Mouse (Mus musculus) hindbrain, embryonic 15.5 days (tissue): ENCODE measurements around the gene Cecr2. TPM values are rescaled to one million over a fixed set of nuclear protein-coding genes. Genes with fewer than 3 reads are reported as not detected.

Source experiments
- ATAC-seq: fragments of 200-750 bp; cut with Nextera tagmentation; 2 replicates; pipeline ENCODE4 v1.8.0; 2017; ENCODE audit warnings: low read depth, moderate number of reproducible peaks, moderate TSS enrichment; ENCODE audit not compliant: low FRiP score
- H3K27ac ChIP-seq: fragments of 300-500 bp; sonication (generic); replicated peaks from 2 replicates; pipeline ENCODE4 v1.5.1; 2015; ENCODE audit warnings: mild to moderate bottlenecking, inconsistent platforms
- H3K27me3 ChIP-seq: fragments of 300-500 bp; sonication (generic); 2 replicates; pipeline ENCODE4 v1.6.1; 2015; ENCODE audit warnings: control low read depth, inconsistent platforms
- H3K36me3 ChIP-seq: fragments of 300-500 bp; sonication (generic); 2 replicates; pipeline ENCODE4 v1.6.1; 2015; ENCODE audit warnings: control low read depth, inconsistent platforms
- H3K4me1 ChIP-seq: fragments of 300-500 bp; sonication (generic); replicated peaks from 2 replicates; pipeline ENCODE4 v1.6.1; 2015; ENCODE audit warnings: control low read depth, inconsistent platforms
- H3K4me2 ChIP-seq: fragments of 300-500 bp; sonication (generic); 2 replicates; pipeline ENCODE4 v1.6.1; 2015; ENCODE audit warnings: moderate library complexity, mild to moderate bottlenecking, inconsistent platforms
- H3K4me3 ChIP-seq: fragments of 300-500 bp; sonication (generic); 2 replicates; pipeline ENCODE4 v1.5.1; 2015; ENCODE audit warnings: mild to moderate bottlenecking, inconsistent platforms
- H3K9ac ChIP-seq: fragments of 300-500 bp; sonication (generic); 2 replicates; pipeline ENCODE4 v1.6.1; 2015; ENCODE audit warnings: inconsistent platforms
- H3K9me3 ChIP-seq: fragments of 300-500 bp; sonication (generic); 2 replicates; pipeline ENCODE4 v1.6.1; 2016; ENCODE audit warnings: control low read depth, inconsistent platforms
- WGBS: fragments of 180-500 bp; shearing (Covaris S2); methylation state at CpG from one replicate; pipeline ENCODE4 v1.1.7; 2015; 5-methylcytosine and 5-hydroxymethylcytosine counted together
- polyA plus RNA-seq: library from polyadenylated mRNA; unstranded; fragments of >200 nt; fragmentation: Nextera tagmentation; extraction: Ambion mirVana; gene quantifications from 2 replicates; pipeline ENCODE4 v1.2.1, GENCODE M21; 2015

Cecr2 gene
- polyA plus RNA-seq, result 3.0 and 4.3 TPM in 2 replicates

DNA sequence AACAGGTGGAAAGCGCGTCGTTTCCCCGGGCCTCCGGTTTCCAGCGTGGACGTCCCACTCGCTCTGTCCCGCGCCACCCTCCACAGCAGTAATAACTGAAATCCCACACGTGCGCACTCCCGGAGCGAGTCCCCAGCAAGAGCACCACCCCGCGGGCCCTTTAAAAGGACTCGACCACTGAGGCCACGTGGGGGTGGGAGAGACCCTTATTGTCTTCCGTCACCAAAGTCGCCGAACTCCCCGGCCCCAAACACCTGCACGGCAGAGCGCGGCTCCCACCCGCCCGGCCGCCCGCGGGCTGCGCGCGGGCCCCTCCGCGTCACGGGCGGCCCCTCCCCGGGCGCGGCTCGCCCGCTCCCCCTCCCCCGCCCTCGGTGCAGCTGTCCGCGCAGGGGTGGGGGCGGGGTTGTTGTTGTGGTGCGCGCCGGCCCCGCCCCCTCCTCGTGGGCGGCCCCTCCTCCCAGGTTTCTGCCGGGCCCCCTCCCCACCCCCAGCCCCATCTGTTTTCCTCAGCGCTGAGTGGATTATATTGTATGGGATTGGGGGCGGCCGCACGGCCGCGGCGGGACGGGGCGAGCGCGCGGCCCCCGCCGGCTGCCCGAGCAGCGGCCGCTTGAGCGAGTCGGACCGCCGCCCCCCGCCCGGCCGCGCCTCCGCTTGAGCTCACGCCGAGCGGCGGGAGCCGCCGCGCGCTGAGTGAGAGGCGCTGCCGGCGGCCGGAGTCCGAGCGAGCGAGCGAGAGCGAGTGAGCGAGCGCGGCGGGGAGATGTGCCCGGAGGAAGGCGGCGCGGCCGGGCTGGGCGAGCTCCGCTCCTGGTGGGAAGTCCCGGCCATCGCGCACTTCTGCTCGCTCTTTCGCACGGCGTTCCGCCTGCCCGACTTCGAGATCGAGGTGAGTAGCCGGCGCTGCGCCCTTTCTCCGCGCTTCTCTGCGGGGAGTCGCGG is at the start of gene Cecr2:
Gene Cecr2 (plus strand): TSS at position 554 of the 945 bp plus-strand sequence.
- under 1% methylated on average over 100 of the region's 127 CpGs for WGBS
- no peaks in the 10 kb centered on the region for H3K9me3 ChIP-seq
- peak; percentile 89 for ATAC-seq
- H3K27ac ChIP-seq, result peak within 1 kb of the TSS; percentile 95
- H3K4me1 ChIP-seq, result peaks cover 18% of the 10 kb centered on the region
- H3K27me3 ChIP-seq, result no peaks in the 10 kb centered on the region
- peak within 1 kb of the TSS; percentile 98 for H3K4me3 ChIP-seq
- peak within 1 kb of the TSS; percentile 97 for H3K4me2 ChIP-seq
- no peaks in the 10 kb centered on the region for H3K36me3 ChIP-seq
- H3K9ac ChIP-seq, result peak within 1 kb of the TSS; percentile 75

DNA sequence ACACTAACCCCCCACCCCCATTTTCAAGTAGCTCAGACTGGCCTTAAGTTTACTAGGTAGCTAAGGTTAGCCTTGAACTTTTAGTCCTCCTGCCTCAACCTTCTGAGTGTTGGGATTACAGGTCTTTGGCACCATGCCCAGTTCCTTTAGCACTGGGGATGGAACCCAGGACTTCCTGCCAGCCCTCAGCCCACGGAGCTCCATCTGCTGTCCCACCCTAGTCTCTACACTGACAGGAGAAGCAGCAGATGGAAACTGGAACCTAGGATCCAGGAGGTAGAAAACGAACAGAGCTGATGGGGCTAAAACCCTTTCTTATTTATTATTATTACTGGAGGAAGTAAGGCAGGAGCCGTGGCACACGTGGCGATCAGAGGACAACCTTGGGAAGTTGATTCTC is 48.6 kb upstream of the Cecr2 start:
- Histone ChIP-seq H3K4me1 (no peaks in the 10 kb centered on the region), H3K36me3 (no peaks in the 10 kb centered on the region), H3K27ac (no peak overlapping the region), H3K9me3 (no peaks in the 10 kb centered on the region), H3K4me3 (no peak overlapping the region), H3K4me2 (no peak overlapping the region), H3K27me3 (no peaks in the 10 kb centered on the region), H3K9ac (no peak overlapping the region)
- ATAC-seq, result no peak
- WGBS, result 75% methylated on average over 5 of the region's 5 CpGs

DNA sequence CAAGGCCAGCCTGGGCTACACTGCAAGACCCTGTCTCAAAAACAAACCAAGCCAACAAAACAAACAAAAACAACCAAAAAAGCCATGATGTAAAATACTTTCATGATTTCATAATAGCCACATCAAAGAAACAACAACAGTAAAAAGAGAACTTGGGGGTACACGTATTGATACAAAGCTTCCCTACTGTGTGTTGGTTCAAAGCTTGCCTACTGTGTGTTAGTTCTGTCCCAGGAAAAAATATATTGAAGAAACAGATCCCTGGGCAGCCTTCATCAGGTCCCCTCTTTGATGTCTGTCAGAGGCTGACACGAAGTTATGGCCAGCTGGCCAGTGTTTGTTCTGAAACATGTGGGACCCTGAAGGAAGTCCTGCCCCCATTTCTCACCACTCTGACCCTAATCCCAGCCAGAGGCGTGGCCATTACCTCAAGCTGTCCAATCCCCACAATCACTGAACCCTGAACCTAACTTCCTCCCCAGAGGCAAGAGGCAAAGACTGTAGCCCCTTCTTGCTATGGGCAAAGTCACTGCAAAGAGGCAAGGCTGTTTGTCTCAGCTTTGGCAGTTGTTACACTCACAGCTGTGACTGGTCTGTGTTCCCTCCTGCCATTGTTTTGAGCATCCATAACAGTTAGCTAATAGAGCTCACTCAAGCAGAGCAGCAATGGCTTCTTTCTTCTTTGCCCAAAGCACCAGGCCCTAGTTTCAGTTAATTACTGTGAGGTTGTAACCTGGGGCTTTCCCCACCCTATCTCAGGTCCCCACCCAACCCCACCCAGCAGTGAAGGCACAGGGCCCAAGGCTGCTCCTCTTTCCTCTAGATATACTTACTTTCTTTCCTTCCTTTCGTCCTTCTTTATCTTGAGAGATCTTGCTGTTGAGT is 47.4 kb upstream of the Cecr2 start:
- ATAC-seq, result no peak
- Histone ChIP-seq H3K4me3 (no peak overlapping the region), H3K4me2 (no peak overlapping the region), H3K27ac (no peak overlapping the region), H3K9ac (no peak overlapping the region), H3K27me3 (no peaks in the 10 kb centered on the region), H3K4me1 (no peaks in the 10 kb centered on the region), H3K36me3 (no peaks in the 10 kb centered on the region), H3K9me3 (no peaks in the 10 kb centered on the region)
- 76% methylated on average over 4 of the region's 4 CpGs for WGBS

DNA sequence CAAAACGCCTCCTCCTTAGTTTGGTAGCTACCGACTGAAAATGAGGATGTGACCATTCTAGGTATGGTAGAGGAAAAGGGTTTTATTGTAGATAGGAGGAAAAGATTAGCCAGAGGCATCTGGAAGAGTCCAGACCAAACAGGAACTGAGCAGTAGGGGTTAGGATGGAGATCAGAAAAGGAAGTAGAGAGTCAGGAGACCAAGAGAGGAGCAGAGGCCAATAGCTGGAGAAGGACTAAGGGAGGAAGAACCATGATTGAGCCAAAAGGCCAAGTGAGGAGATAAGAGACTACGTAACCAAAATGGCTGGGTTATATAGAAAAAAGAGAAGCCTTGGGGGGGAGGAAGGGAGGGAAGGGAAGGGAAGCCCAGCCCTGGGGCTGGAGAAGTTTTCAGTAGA is 46.0 kb upstream of the Cecr2 start:
- Histone ChIP-seq H3K4me2 (no peak overlapping the region), H3K27ac (no peak overlapping the region), H3K36me3 (no peaks in the 10 kb centered on the region), H3K9me3 (no peaks in the 10 kb centered on the region), H3K4me3 (no peak overlapping the region), H3K4me1 (no peaks in the 10 kb centered on the region), H3K9ac (no peak overlapping the region), H3K27me3 (no peaks in the 10 kb centered on the region)
- no peak for ATAC-seq
- WGBS, result 89% methylated on average over 3 of the region's 3 CpGs

DNA sequence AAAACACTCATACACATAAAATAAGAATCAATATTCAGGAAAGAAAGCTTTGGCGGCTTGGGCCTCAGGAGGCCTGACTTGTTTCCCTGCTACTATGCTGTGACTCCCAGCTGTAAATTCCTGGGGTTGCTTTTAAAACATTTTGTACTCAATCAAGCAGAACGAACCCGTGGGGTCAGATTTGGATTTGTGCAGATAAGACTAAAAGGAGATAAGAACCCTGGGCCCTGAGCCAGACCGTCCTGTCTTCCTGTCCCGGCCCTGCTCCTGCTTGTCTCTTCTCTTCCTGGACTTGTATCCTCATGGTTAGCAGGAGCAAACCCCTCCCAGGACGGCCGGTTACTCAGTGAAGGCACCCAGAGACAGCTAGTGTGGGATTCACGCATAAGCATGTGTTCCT is 41.1 kb upstream of the Cecr2 start:
- H3K9ac ChIP-seq, result no peak overlapping the region
- H3K4me1 ChIP-seq, result no peaks in the 10 kb centered on the region
- no peaks in the 10 kb centered on the region for H3K27me3 ChIP-seq
- H3K4me2 ChIP-seq, result no peak overlapping the region
- H3K4me3 ChIP-seq, result no peak overlapping the region
- no peaks in the 10 kb centered on the region for H3K9me3 ChIP-seq
- 68% methylated on average over 8 of the region's 8 CpGs for WGBS
- no peak overlapping the region for H3K27ac ChIP-seq
- no peaks in the 10 kb centered on the region for H3K36me3 ChIP-seq
- no peak for ATAC-seq

DNA sequence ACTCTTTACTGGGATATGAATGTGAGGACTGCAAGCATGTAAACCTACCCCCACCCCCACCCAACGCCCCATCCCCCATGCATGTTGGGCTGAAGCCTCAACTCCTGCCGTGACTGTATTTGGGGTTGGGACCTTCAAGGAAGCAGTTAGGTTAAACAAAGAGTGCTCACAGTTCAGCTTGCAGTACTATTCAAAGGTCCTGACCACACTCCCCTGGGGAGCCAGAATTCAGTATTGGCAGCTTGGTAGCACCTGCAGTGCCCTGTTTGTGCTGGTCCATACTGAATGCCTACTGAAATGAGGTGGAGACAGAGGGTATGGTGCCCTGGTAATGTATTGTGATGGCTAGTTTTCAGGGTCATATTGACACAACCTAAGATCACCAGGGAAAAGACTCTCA is 39.1 kb upstream of the Cecr2 start:
- Histone ChIP-seq H3K4me3 (no peak overlapping the region), H3K4me1 (no peaks in the 10 kb centered on the region), H3K9me3 (no peaks in the 10 kb centered on the region), H3K27me3 (no peaks in the 10 kb centered on the region), H3K27ac (no peak overlapping the region), H3K36me3 (no peaks in the 10 kb centered on the region), H3K4me2 (no peak overlapping the region), H3K9ac (no peak overlapping the region)
- WGBS, result 53% methylated on average over 2 of the region's 2 CpGs
- ATAC-seq, result no peak

DNA sequence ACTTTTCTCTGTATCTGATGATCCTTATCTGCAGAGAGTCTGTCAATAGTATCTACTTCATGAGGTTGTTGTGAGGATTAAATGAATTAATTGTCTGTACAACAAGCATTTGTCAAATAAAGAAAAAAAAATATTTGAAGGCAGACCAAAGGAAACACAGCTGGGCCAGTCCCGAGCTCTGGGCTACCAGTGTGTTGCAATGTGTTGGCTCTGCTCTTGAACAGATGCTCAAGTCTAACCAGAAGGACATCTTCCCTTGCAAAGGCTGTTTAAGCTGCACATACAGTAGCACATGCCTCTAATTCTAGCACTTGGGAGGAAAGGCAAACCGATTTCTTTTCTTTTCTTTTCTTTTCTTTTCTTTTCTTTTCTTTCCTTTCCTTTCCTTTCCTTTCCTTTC is 37.2 kb upstream of the Cecr2 start:
- Histone ChIP-seq H3K27ac (no peak overlapping the region), H3K9ac (no peak overlapping the region), H3K4me2 (no peak overlapping the region), H3K4me3 (no peak overlapping the region), H3K36me3 (no peaks in the 10 kb centered on the region), H3K9me3 (no peaks in the 10 kb centered on the region), H3K27me3 (no peaks in the 10 kb centered on the region), H3K4me1 (no peaks in the 10 kb centered on the region)
- no peak for ATAC-seq
- 83% methylated on average over 2 of the region's 2 CpGs for WGBS

DNA sequence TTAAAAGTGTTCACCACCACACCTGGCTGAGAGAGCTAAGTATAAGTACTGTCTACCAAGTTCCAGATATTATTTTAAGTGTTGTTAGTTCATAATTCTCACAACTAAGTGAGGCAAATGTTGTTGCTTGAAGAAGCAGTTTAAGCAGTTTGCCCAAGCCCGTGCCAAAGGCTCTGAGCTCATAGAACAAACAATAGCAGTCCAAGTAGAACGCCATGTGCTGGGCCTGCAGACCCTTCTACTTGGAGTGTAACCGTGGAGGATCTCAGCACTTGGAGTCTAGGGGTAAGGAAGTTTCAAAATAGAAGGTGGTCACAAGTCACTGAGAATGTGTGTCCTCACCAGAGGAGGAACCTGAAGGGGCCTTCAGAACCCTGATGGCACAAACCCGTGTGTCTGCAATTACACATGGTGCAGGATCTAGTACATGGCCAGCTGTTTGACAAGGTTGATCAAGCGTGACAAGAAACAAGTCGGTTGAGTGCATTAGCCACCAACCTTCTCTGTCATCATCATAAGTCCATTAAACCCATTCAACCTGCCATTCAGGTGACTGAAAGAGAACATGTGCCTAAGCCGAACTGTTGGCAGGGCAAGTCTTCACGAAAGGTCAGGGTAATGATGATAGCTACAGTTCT is 30.7 kb upstream of the Cecr2 start:
- Histone ChIP-seq H3K9ac (no peak overlapping the region), H3K4me2 (no peak overlapping the region), H3K4me1 (no peaks in the 10 kb centered on the region), H3K27me3 (no peaks in the 10 kb centered on the region), H3K36me3 (no peaks in the 10 kb centered on the region), H3K4me3 (no peak overlapping the region), H3K27ac (no peak overlapping the region), H3K9me3 (no peaks in the 10 kb centered on the region)
- WGBS, result 87% methylated on average over 8 of the region's 8 CpGs
- no peak for ATAC-seq

DNA sequence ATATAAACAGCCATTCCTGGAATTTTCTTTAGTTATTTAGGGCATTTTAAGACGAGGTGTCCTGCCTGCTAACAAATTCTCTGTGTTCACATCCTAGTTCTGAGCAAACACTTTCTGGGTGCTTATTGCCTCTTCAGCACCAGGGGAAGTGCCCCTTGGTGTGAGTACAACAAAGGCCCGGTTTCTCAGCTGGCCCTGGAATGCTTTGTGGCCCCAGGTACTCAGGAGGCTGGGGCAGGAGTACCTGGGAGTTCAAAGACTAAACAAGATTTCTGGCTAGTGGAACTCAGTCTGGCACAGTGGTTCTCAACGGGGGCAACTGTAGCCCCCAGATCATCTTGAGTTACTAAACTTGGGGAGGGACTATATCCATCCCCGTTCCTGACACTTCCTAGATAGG is 26.6 kb upstream of the Cecr2 start:
- H3K9me3 ChIP-seq, result no peaks in the 10 kb centered on the region
- no peak overlapping the region for H3K27ac ChIP-seq
- H3K36me3 ChIP-seq, result no peaks in the 10 kb centered on the region
- H3K4me3 ChIP-seq, result no peak overlapping the region
- no peak overlapping the region for H3K4me2 ChIP-seq
- H3K27me3 ChIP-seq, result no peaks in the 10 kb centered on the region
- 30% methylated on average over 4 of the region's 4 CpGs for WGBS
- H3K9ac ChIP-seq, result no peak overlapping the region
- ATAC-seq, result no peak
- H3K4me1 ChIP-seq, result no peaks in the 10 kb centered on the region

DNA sequence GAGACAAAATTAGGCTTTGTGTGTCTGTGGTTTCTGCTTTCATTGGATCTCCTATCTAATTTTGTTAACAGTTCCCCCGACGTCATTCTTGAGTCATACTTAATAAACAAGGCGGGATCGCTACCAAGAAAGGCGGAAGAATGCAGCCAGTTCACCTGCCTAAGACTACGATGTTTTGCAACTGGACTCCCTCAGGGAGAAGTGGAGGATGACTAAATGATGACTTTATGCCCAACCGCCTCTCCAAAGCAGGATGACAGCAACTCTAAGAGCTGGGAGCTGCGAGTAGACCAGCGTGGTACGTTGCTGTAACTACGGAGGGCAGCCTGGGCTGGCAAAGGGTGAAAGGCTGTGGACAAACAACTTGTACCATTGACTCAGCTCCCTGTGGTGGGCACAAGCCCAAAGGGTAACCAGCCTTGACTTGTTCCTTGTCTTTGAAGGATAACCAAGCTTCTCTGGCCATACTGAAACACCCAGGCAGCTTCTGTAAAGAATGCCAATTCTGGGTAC is 24.2 kb upstream of the Cecr2 start:
- Histone ChIP-seq H3K4me3 (no peak overlapping the region), H3K4me1 (no peaks in the 10 kb centered on the region), H3K27ac (no peak overlapping the region), H3K36me3 (no peaks in the 10 kb centered on the region), H3K4me2 (no peak overlapping the region), H3K9me3 (no peaks in the 10 kb centered on the region), H3K27me3 (no peaks in the 10 kb centered on the region), H3K9ac (no peak overlapping the region)
- 90% methylated on average over 11 of the region's 11 CpGs for whole genome bisulfite sequencing
- no peak for ATAC-seq

DNA sequence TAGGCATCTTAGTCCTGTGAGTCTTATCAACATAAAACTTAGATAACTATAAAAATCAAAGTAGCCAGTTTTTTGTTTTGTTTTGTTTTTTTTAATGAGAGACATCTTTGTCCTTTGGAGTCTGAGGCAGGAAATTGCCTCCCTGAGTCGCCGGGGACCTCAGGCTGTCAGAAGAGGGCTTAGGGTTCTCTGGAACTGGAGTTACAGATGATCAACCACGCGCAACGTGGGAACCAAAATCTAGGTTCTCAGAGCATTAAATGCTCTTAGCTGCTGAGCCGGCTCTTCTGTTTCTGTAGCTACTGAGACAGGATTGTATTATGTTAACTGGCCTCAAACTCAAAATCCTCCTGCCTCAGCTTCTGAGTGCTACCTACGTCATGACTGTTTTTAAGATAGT is 22.4 kb upstream of the Cecr2 start:
- ATAC-seq, result no peak
- Histone ChIP-seq H3K27ac (no peak overlapping the region), H3K4me1 (no peaks in the 10 kb centered on the region), H3K36me3 (no peaks in the 10 kb centered on the region), H3K9ac (no peak overlapping the region), H3K27me3 (no peaks in the 10 kb centered on the region), H3K4me2 (no peak overlapping the region), H3K9me3 (no peaks in the 10 kb centered on the region), H3K4me3 (no peak overlapping the region)
- WGBS, result 65% methylated on average over 7 of the region's 7 CpGs
